Mouse (Mus musculus): ENCODE measurements around the gene Cobll1.

Gene Cobll1

DNA sequence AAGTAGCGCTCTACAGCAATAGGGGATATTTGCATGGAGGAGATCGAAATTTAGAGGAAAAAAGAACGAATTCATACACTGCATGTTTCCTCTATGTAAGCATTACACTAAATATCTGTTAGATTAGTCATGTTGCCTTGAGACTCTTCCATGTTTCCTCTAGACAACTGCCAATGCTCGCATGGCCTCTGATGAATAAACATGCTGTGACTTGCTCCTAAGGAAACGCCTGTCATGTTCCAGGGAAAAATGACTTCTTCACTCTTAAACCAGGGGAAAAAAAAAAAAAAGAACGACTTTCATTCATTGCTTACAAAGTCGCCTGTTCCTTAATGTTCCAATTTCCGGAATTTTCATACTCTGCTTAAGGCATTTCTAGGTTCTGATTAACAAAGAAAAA, 2.1 kb downstream of the Cobll1 start:
- DNase-seq (ENCODE audit: low spot score), result no peak

DNA sequence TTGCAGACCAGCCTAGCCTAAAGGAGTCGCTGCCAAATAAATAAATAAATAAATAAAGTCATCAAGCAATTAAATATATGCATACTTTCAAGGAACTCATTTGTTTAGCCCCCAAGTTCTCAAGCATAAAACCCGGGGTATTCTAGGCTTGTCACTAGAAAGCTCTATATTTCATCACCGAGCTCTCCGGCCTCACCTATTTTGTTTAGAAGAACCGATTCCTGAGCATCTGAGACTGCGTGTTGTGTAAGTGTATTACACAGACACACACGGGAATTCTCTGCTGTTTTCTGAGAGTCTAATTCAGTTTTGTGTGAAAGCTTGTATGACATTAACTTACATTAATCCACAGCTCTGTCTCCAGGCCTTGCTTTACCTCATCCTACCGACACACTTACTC, 2.6 kb downstream of the Cobll1 start:
- DNase-seq (ENCODE audit: low spot score), result no peak

DNA sequence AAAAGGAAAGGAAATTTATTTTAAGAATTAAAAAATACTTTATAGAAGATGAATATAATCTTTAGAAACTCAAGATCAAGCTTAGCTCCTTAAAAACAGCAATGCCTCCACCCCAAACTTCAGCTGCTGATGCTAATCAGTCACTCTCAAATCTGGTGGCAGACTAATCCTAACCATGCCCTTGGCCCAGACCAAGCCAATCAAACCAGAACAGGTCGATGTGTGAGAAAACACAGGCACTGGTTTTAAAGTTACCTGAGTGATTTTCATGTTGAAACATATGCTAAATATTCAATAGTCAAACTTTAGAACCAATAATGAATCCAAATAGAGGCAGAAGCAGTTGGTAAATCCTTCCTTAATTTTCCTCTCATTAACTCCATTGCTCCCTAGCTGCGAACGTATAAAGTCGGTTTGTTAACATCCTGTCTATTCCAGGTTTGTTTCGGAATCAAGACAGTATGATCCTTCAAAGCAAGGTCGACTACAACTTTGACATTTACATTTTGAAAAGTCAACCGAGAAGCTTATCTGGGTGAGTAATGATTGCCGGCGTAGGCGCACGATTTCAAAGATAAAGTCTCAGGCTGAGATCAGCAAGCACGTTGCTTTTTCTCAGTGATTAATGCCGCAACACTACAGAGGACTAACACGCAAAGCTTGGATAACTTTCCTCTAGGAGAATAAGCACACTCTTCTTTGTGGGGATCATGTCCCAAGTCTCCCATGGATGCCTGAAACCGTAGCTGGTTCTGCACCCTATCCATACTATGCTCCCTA, 6.3 kb downstream of the Cobll1 start:
- no peak for DNase-seq (ENCODE audit: low spot score)

DNA sequence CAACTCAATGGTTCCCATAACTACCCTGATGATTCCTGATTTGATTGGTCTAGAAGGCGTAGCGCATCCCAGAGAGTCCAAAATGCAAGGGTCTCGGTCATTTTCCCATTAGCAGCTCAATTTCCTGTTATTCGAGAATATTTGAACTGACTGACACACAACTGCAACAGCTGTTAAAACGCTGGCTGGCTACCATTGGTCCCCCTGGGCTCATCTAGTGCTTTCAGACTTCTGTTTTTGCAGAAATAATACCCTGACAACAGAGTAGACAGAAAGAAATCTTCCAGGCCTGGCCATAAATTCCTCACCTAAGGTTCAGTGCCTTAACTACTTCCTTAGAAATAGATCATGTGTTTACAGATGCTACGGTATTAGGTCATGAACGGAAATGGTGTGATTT, 10.8 kb downstream of the Cobll1 start:
- no peak for DNase-seq (ENCODE audit: low spot score)

GRCm38 (mm10) chr2:65227898-65228290, 11.3 kb downstream of the Cobll1 start:
- DNase-seq (ENCODE audit: low spot score), result no peak

GRCm38 (mm10) chr2:65227154-65227897, 11.9 kb downstream of the Cobll1 start:
- no peak for DNase-seq (ENCODE audit: low spot score)

DNA sequence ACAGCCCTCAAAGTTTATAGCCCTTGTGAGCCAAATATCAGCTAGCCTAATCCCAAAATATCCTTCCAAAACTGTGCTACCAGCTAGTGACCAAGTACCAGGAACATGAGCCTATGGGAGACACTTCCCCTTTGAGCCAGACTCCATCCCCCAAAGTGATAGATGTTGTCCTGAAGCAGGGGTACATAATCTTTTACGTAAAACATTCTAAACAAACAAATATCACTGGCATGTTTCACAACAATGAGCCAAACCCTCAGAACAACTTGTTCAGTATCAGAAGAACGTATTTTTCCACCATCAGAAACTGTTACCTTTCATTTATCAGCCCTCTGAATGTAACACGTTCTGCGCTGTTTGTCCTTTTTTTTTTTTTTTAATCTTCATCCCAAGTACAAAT, 12.7 kb downstream of the Cobll1 start:
- no peak for DNase-seq (ENCODE audit: low spot score)

DNA sequence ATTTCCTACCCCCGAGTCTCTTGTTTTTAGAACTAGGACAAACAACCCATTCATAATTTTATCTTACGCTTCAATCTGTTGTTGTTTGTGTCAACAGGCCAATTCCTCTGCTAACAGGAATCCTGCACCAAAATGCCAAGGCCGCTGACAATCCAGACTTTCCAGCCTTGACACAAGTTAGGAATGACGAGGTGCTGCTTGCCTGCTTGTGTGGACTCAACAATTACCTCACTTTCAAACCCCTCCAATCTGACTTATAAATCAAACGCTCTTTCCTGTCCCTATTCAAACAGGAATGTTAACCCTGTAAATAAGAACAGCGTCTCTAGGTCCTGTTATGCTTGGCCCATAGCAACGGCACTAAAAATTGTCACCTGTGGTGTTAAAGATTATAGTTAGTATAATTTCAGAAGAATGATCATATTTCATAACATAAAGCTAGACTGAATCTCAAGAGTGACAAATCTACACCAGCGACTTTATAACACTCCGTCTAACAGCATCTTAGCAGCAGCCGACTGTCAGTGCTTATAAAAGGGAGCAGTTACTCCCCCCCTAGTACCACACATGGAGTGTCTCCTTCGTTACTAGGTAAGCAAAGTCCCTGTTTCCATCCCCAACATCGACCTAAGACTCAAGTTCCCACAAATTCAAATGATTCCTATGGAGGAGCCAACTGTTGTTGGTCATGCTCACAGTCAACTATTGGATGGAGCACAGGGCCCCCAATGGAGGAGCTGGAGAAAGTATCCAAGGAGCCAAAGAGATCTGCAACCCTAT, 15.1 kb downstream of the Cobll1 start:
- DNase-seq (ENCODE audit: low spot score), result no peak

DNA sequence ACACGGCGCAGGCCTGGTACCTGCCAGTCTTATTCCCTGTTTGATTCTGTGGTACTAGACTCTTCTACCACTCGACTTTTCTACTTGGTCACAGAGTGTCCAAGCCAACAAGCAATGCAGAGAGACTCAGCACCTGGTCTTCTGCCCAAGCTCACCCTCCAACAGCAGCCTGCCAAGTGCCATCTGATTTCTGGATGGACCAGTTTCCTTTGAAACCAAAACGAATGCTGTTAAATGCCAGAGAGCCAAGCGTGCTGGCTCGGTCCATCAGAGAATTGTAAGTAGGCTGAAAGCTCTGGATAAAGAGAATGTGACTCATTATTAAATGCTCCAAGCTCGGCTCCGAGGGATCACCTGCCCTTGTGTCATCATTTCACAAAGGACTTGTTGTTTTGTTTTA, 16.2 kb downstream of the Cobll1 start:
- no peak for DNase-seq (ENCODE audit: low spot score)

DNA sequence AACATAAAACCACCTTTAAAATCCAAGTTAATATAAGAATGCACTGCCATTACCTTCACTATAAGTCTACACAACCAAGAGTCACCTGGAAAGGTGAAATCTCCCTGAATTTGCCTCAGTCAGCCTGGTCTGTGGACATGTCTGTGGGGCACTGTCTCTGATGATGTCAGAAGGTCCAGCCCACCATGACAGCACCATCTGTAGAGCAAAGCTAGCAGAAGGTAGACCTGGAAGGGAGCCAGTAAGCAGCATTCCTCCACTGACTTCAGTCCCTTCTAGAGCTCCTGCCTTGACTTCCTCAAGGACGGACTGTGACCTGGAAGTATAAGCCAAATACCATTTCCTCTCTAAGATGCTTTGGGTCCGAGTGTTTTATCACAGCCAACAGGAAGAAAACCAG, 17.6 kb downstream of the Cobll1 start:
- DNase-seq (ENCODE audit: low spot score), result no peak

GRCm38 (mm10) chr2:65220563-65220962, 18.6 kb downstream of the Cobll1 start:
- no peak for DNase-seq (ENCODE audit: low spot score)

DNA sequence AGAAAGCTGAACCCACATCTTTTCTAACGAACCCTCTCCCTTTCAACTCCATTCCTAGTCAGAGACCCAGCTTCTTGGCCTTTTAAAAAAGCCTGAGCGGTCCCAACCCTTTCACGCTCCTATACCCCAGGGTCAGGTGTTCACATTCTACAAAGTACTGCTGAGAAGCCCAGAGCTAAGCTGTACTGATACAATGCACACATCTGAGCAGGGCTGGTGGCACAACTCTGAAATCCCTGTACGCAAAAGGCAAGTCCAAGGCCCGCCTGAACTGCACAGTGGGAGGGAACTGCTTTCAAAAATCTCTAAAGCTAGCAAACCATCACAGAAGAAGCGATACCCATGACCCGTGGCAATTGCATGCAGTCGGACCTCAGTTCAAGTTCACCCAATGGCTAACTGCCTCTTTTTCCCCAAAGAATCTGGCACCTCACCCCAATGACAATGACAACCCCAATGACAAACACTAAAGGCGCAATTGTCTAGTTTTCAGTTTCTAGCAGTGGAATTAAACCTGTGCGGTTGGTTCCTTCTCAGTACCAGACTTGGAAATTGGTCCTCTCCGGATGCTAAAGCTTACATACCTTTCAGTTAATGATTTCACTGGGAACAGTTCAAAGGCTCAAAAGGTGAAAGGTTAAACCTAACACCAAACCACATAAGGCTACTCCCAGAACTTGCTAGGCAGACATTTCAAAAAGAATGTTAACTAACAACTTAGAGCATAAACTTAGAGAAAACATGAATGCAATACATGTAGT, 19.6 kb downstream of the Cobll1 start:
- no peak for DNase-seq (ENCODE audit: low spot score)

- no peak for DNase-seq (ENCODE audit: low spot score)
Measured at GRCm38 (mm10) chr2:65218318-65218717, 20.9 kb downstream of the Cobll1 start.

DNA sequence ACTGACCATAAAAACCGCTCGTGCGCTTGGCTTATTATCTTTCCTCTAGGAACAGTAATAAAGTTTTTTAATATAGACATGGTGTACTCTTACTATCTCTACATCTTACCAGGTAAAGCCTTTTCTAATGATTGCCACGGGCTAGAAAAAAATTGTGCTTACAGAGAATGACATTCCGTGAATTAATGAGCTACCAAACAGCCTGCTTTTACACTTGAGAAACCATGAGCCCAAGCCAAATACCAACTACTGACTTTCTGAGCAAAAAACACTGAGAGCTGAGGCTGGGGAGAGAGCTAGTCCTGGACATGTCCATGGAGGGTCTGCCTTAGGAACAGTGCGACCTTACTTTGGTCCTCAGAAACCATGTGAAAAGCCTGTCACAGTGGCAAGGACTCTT, 21.5 kb downstream of the Cobll1 start:
- DNase-seq (ENCODE audit: low spot score), result no peak

DNA sequence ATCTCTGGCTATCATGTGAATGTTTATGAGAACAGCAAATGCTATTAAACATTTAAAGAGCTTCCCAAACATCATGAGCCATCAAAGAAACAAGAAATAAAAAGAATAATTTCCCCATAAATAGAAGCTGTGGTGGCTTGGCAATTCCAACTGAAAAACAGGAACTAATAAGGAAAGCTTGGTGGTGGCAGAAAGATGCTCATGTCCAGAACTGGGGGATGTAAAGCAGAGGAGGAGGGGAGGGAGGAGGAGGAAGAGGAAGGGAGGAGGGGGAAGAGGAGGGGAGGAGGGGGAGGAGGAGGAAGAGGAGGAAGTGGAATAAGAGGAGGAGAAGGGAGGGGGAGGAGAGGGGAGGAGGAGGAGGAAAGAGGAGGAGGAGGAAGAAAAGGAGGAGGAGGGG, 23.0 kb downstream of the Cobll1 start:
- DNase-seq (ENCODE audit: low spot score), result no peak

DNA sequence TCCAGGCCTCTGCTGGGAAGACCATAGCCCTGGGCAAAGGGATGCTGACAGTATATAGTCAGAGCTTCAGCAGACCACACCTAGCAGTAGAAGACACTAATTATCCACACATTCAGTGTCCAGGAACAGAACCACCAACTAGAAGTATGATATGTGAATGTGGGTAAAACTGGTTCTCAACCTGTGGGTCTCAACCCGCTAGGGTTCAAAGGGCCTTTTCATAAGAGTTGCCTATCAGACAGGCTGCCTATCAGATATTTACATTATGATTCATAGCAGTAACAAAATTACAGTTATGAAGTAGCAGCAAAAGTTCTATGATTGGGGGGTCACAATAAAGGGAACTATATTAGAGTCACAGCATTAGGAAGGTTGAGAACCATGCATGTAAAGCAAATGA, 24.6 kb downstream of the Cobll1 start:
- DNase-seq (ENCODE audit: low spot score), result no peak

DNA sequence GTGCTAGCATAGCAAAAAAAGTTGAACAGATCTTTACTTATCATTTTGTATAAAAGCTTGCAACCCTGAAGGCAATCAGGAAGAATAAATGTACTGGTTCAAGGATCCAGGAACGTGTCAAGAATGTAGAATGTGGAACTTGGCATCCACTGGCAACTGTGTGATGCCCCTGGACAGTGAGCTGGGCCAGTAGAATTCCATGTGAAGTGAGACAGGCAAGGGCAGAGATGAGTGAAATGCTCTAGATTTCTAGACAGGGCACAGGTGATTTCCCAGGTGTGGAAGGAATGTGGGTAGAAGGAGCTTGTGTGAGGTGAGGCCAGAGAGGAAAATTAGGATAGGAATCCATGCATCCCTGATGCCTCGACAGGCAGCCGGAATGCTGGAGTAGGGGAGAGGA, 25.5 kb downstream of the Cobll1 start:
- DNase-seq (ENCODE audit: low spot score), result no peak

GRCm38 (mm10) chr2:65211620-65212019, 27.6 kb downstream of the Cobll1 start:
- no peak for DNase-seq (ENCODE audit: low spot score)

DNA sequence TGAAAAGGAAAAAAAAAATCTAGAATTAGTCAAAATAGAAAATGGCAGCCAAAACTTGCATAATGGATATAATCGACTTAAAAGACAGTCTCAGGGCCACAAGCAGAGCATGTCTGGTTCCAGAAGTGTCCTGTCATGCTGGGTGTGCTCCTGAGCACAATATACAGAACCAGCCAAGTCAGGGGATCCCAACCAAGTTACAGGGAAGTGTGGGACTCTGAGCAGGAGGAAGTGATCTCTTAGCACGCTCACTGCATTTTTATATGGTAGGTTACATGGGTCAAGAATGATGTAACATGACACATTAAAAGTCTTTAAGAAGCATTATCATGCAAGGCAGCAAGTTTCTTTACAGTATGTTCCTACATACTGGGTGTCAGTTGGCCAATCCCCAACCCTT, 31.5 kb downstream of the Cobll1 start:
- DNase-seq (ENCODE audit: low spot score), result no peak

DNA sequence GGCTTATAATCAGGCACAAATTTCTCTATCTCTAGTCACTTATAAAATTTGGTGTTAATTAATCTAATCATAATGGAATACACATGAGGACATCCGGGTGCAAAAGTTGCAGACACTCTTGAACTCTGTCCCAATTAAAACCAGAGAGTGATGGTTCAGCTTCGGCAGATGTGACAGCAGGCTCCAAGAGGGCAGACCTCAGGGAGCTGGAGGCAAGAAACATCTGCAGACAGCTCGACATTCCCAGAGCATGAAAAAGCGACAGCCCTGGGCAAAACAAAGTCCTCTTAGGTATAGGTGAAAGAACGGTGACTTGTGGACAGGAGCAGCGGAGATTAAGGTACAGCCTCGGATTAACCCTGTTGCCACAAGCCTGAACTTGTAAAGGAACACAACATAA, 35.5 kb downstream of the Cobll1 start:
- no peak for DNase-seq (ENCODE audit: low spot score)

- no peak for DNase-seq (ENCODE audit: low spot score)
Measured at GRCm38 (mm10) chr2:65199706-65200105, 39.5 kb downstream of the Cobll1 start.

GRCm38 (mm10) chr2:65198605-65199004, 40.6 kb downstream of the Cobll1 start:
- DNase-seq (ENCODE audit: low spot score), result no peak
